Mouse (Mus musculus) megakaryocyte, embryonic 14.5 days (primary cell): ENCODE results near the gene Oxa1l. TPM values are rescaled to one million over a fixed set of nuclear protein-coding genes. Genes with fewer than 3 reads are reported as not detected.
A peak's percentile ranks its signal among the peaks of the same experiment; 100 is the strongest.

ENCODE experiments used
- H3K27me3 ChIP-seq: replicated peaks from 2 replicates; pipeline ENCODE3; 2012; ENCODE audit warnings: inconsistent platforms
- H3K36me3 ChIP-seq: replicated peaks from 2 replicates; pipeline ENCODE3; 2012; ENCODE audit warnings: low read length, inconsistent platforms, mixed read lengths
- H3K4me1 ChIP-seq: 2 replicates; pipeline ENCODE4 v1.6.1; 2012; ENCODE audit warnings: inconsistent platforms
- H3K4me3 ChIP-seq: replicated peaks from 2 replicates; pipeline ENCODE3; 2012; ENCODE audit warnings: moderate library complexity, mild to moderate bottlenecking, inconsistent platforms
- H3K9me3 ChIP-seq: 2 replicates; pipeline ENCODE4 v1.6.1; 2012; ENCODE audit warnings: inconsistent platforms
- FLI1 ChIP-seq: IDR thresholded peaks from 2 replicates; pipeline ENCODE4 v1.6.1; 2012; ENCODE audit warnings: low read length, inconsistent platforms, mixed read lengths
- GATA1 ChIP-seq: IDR thresholded peaks from 3 replicates; pipeline ENCODE4 v1.6.1; 2012; ENCODE audit warnings: mixed read lengths, low read length, inconsistent platforms, borderline replicate concordance
- polyA plus RNA-seq: library from polyadenylated mRNA; stranded (reverse); fragments of >175 nt; gene quantifications from 2 replicates; pipeline ENCODE4 v1.2.3, GENCODE M21; 2012; ENCODE audit warnings: low replicate concordance; ENCODE audit not compliant: insufficient read depth

Gene Oxa1l
- polyA plus RNA-seq, result 42.4 and 55.2 TPM in 2 replicates

- H3K4me3 ChIP-seq, result peak within 1 kb of the TSS; percentile 100
- H3K27me3 ChIP-seq, result no peaks in the 10 kb centered on the region
- H3K36me3 ChIP-seq, result peaks cover 27% of the 10 kb centered on the region
- peaks cover 8% of the 10 kb centered on the region; the same call in 1 of the 2 replicates for H3K9me3 ChIP-seq
- peaks cover 4% of the 10 kb centered on the region; the same call in 1 of the 2 replicates for H3K4me1 ChIP-seq
- TF ChIP-seq GATA1, result no peak
- TF ChIP-seq FLI1, result no peak
These were observed at the start of gene Oxa1l for GRCm38 (mm10) chr14:54360577-54361340. Gene Oxa1l (plus strand): TSS chr14:54360834.

GRCm38 (mm10) chr14:54311763-54312162 lies 48.9 kb upstream of the Oxa1l start:
- Histone ChIP-seq H3K9me3 (no peaks in the 10 kb centered on the region), H3K4me1 (no peaks in the 10 kb centered on the region), H3K36me3 (no peaks in the 10 kb centered on the region), H3K27me3 (peaks cover 4% of the 10 kb centered on the region), H3K4me3 (no peak overlapping the region)
- TF ChIP-seq GATA1, result no peak
- no peak for TF ChIP-seq FLI1

- H3K36me3 ChIP-seq, result no peaks in the 10 kb centered on the region
- TF ChIP-seq FLI1 (no peak), GATA1 (no peak)
- no peaks in the 10 kb centered on the region for H3K9me3 ChIP-seq
- no peaks in the 10 kb centered on the region for H3K4me1 ChIP-seq
- H3K27me3 ChIP-seq, result peaks cover 9% of the 10 kb centered on the region
- H3K4me3 ChIP-seq, result no peak overlapping the region
These were observed 38.9 kb upstream of the Oxa1l start for GRCm38 (mm10) chr14:54321556-54322376.

GRCm38 (mm10) chr14:54324486-54324885 lies 36.1 kb upstream of the Oxa1l start:
- Histone ChIP-seq H3K27me3 (peaks cover 9% of the 10 kb centered on the region), H3K9me3 (no peaks in the 10 kb centered on the region), H3K4me3 (no peak overlapping the region), H3K4me1 (no peaks in the 10 kb centered on the region), H3K36me3 (no peaks in the 10 kb centered on the region)
- TF ChIP-seq FLI1, result no peak
- TF ChIP-seq GATA1, result no peak

GRCm38 (mm10) chr14:54328548-54328947 lies 32.1 kb upstream of the Oxa1l start:
- Histone ChIP-seq H3K27me3 (peaks cover 12% of the 10 kb centered on the region), H3K4me1 (no peaks in the 10 kb centered on the region), H3K9me3 (no peaks in the 10 kb centered on the region), H3K4me3 (no peak overlapping the region), H3K36me3 (no peaks in the 10 kb centered on the region)
- TF ChIP-seq FLI1 (no peak), GATA1 (no peak)

- Histone ChIP-seq H3K27me3 (peaks cover 14% of the 10 kb centered on the region), H3K9me3 (no peaks in the 10 kb centered on the region), H3K36me3 (no peaks in the 10 kb centered on the region), H3K4me1 (no peaks in the 10 kb centered on the region), H3K4me3 (no peak overlapping the region)
- TF ChIP-seq GATA1, result no peak
- TF ChIP-seq FLI1, result no peak
These were observed 31.4 kb upstream of the Oxa1l start for GRCm38 (mm10) chr14:54329201-54329600.

GRCm38 (mm10) chr14:54331178-54331577 lies 29.5 kb upstream of the Oxa1l start:
- Histone ChIP-seq H3K27me3 (peaks cover 16% of the 10 kb centered on the region), H3K4me3 (no peak overlapping the region), H3K4me1 (no peaks in the 10 kb centered on the region), H3K9me3 (no peaks in the 10 kb centered on the region), H3K36me3 (no peaks in the 10 kb centered on the region)
- TF ChIP-seq FLI1 (no peak), GATA1 (no peak)

GRCm38 (mm10) chr14:54332176-54333074 lies 28.2 kb upstream of the Oxa1l start:
- TF ChIP-seq GATA1 (no peak), FLI1 (no peak)
- Histone ChIP-seq H3K27me3 (peaks cover 16% of the 10 kb centered on the region), H3K4me1 (no peaks in the 10 kb centered on the region), H3K36me3 (no peaks in the 10 kb centered on the region), H3K9me3 (no peaks in the 10 kb centered on the region), H3K4me3 (no peak overlapping the region)
